Mouse (Mus musculus) liver, adult 2 months (tissue): ENCODE data around the gene Faah. TPM values are rescaled to one million over a fixed set of nuclear protein-coding genes. Genes with fewer than 3 reads are reported as not detected.
A peak's percentile ranks its signal among the peaks of the same experiment; 100 is the strongest.

Experiments used
- DNase-seq: peaks from one replicate; pipeline ENCODE4 v3.0.0-alpha.2; 2011; ENCODE audit warnings: low read depth, low spot score; ENCODE audit errors: extremely low read depth
- H3K27ac ChIP-seq: fragments of 200-500 bp; replicated peaks from 2 replicates; pipeline ENCODE4 v1.5.1; 2012; ENCODE audit warnings: low read depth, mild to moderate bottlenecking, control low read depth, inconsistent platforms, low read length; ENCODE audit not compliant: insufficient read depth
- H3K27me3 ChIP-seq: fragments of 200-500 bp; 2 replicates; pipeline ENCODE4 v1.6.1; 2012; ENCODE audit warnings: mild to moderate bottlenecking, moderate library complexity, low read length, inconsistent platforms; ENCODE audit not compliant: control insufficient read depth, insufficient read depth
- H3K36me3 ChIP-seq: fragments of 200-500 bp; 2 replicates; pipeline ENCODE4 v1.6.1; 2012; ENCODE audit warnings: low read length, inconsistent platforms; ENCODE audit not compliant: control insufficient read depth, insufficient read depth
- H3K4me1 ChIP-seq: fragments of 200-500 bp; 2 replicates; pipeline ENCODE4 v1.6.1; 2011; ENCODE audit warnings: low read length; ENCODE audit not compliant: control insufficient read depth, insufficient read depth
- H3K4me3 ChIP-seq: fragments of 200-500 bp; 2 replicates; pipeline ENCODE4 v1.5.1; 2011; ENCODE audit warnings: low read depth, mild to moderate bottlenecking, control low read depth, low read length, moderate library complexity; ENCODE audit not compliant: insufficient read depth
- H3K79me2 ChIP-seq: fragments of 200-500 bp; 2 replicates; pipeline ENCODE4 v1.6.1; 2012; ENCODE audit warnings: inconsistent platforms, mild to moderate bottlenecking, low read length, moderate library complexity; ENCODE audit not compliant: control insufficient read depth, insufficient read depth
- H3K9ac ChIP-seq: fragments of 200-500 bp; 2 replicates; pipeline ENCODE4 v1.6.1; 2012; ENCODE audit warnings: low read depth, mild to moderate bottlenecking, control low read depth, inconsistent platforms, low read length
- CTCF ChIP-seq: fragments of 200-500 bp; IDR thresholded peaks from 2 replicates; pipeline ENCODE4 v1.5.1; 2011; ENCODE audit warnings: low read depth, low read length, control low read depth
- POLR2A ChIP-seq: fragments of 200-500 bp; IDR thresholded peaks from 2 replicates; pipeline ENCODE4 v1.6.1; 2011; ENCODE audit warnings: low read length, control low read depth; ENCODE audit not compliant: insufficient read depth; ENCODE audit errors: extremely low read depth
- whole genome bisulfite sequencing: fragments of 180-500 bp; shearing (Covaris S2); methylation state at CpG from one replicate; pipeline ENCODE4 v1.1.7; 2018; 5-methylcytosine and 5-hydroxymethylcytosine counted together
- polyA plus RNA-seq: library from polyadenylated mRNA; depleted of rRNA; stranded (reverse); fragments of >200 nt; gene quantifications from 2 replicates; pipeline ENCODE4 v1.2.3, GENCODE M21; 2012
- total RNA-seq: library from RNA; depleted of rRNA; stranded (reverse); fragments of >200 nt; gene quantifications from 2 replicates; pipeline ENCODE4 v1.2.3, GENCODE M21; 2014

Gene Faah
- total and polyA plus RNA-seq, 2 experiments, result 55.9 to 125 TPM

DNA sequence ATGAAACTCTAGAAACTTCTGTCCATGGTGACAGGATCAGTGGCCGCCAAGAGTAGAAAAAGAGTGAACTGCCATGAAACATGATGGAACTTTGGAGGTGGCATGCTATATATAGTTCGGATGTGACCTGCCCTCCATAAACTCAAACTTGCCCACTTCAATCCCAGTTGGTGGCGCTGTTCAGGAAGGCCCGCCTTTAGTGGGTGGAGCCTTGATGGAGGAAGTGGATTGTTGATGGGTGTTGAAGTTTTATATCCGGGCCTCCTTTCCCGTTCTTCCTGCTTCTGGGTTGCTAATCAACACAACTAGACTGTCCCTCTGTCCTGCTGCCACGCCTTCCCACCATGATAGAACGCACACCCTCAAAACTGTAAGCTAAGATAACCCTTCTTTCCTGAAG, 32.8 kb downstream of the Faah start:
- Histone ChIP-seq H3K9ac (no peak overlapping the region), H3K27ac (no peak overlapping the region), H3K36me3 (no peaks in the 10 kb centered on the region), H3K4me3 (no peak overlapping the region), H3K27me3 (0 out of 2 replicates have a peak, but pooled peaks cover 3% of the 10 kb centered on the region), H3K79me2 (no peaks in the 10 kb centered on the region), H3K4me1 (no peaks in the 10 kb centered on the region)
- TF ChIP-seq POLR2A, result no peak
- TF ChIP-seq CTCF, result 0 out of 2 replicates have a peak, but pooled peaks have one; percentile 7
- peak; percentile 34 for DNase-seq
- 50% methylated on average over 8 of the region's 8 CpGs for WGBS

DNA sequence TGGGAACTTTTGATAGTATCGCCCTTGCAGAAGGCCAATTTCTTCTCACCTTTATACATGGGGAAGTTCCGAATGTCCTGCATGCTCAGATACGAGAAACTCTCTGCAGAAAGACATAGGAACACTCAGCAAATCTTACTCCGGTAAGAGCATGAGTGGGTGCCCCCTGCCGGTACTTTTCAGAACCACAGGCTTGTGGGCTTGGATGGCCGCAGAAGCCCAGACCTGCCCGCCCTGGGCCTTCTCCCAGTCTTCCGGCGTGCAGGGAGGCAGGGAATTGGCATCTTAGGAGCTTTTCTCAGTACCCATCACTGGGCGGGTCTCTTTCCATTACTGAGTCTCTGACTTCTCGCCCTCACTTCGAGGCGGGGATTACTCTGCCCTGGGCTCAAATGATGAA, 33.6 kb downstream of the Faah start:
- Histone ChIP-seq H3K79me2 (no peaks in the 10 kb centered on the region), H3K4me1 (no peaks in the 10 kb centered on the region), H3K27ac (no peak overlapping the region), H3K36me3 (no peaks in the 10 kb centered on the region), H3K9ac (no peak overlapping the region), H3K4me3 (no peak overlapping the region), H3K27me3 (0 out of 2 replicates have a peak, but pooled peaks cover 6% of the 10 kb centered on the region)
- TF ChIP-seq CTCF, result peak; percentile 76
- no peak for TF ChIP-seq POLR2A
- WGBS, result 5% methylated on average over 13 of the region's 13 CpGs
- peak; percentile 57 for DNase-seq

DNA sequence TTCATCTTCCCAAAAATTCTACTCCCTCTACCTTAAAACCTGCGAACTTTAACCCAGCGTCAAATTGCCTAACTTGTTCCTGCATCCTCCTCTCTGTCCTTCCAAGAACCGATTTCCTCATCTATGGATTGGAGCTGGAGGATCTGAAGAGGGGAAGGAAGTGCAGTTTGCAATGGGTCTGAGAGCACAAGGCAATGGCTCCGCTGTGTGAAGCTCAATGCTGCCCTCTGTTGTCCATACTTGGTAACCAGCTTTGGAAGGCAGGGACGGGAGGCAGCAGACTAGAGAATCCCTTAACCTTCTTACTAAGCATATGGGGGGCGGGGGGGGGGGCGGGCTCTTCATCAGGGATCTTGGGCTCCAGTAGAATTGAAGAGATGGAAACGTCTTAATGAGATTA, 37.0 kb downstream of the Faah start:
- H3K4me3 ChIP-seq, result no peak overlapping the region
- WGBS, result under 1% methylated on average over 8 of the region's 8 CpGs
- no peak overlapping the region for H3K27ac ChIP-seq
- H3K79me2 ChIP-seq, result no peaks in the 10 kb centered on the region
- peak; percentile 46 for DNase-seq
- H3K4me1 ChIP-seq, result no peaks in the 10 kb centered on the region
- H3K27me3 ChIP-seq, result 0 out of 2 replicates have a peak, but pooled peaks cover 6% of the 10 kb centered on the region
- TF ChIP-seq CTCF (peak; percentile 90), POLR2A (no peak)
- H3K9ac ChIP-seq, result no peak overlapping the region
- no peaks in the 10 kb centered on the region for H3K36me3 ChIP-seq

DNA sequence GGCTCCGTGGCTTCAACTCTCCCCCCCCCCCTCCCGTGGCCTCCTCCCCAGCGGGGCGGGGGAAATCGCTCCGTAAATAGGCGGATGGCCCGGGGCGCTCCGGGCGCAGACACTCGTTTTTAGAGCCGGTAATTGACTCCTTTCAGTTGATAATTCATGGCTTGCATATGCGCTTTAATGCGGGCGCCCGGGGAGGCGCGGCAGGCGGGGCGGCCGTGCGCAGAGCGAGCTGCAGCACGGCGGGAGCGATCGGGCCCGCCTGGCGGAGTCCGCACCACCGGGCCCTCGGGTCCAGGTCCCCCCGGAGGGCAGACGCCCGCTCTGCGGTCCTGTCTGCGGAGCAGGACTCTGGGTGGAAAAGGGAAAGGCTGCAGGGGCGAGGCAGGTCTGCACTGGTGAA, 38.3 kb downstream of the Faah start:
- no peak for TF ChIP-seq POLR2A
- TF ChIP-seq CTCF, result no peak
- no peak overlapping the region for H3K9ac ChIP-seq
- H3K4me3 ChIP-seq, result no peak overlapping the region
- no peak overlapping the region for H3K27ac ChIP-seq
- H3K36me3 ChIP-seq, result no peaks in the 10 kb centered on the region
- H3K27me3 ChIP-seq, result peaks cover 6% of the 10 kb centered on the region; the same call in 1 of the 2 replicates
- no peaks in the 10 kb centered on the region for H3K4me1 ChIP-seq
- H3K79me2 ChIP-seq, result no peaks in the 10 kb centered on the region
- WGBS, result 6% methylated on average over 37 of the region's 39 CpGs
- DNase-seq, result no peak

DNA sequence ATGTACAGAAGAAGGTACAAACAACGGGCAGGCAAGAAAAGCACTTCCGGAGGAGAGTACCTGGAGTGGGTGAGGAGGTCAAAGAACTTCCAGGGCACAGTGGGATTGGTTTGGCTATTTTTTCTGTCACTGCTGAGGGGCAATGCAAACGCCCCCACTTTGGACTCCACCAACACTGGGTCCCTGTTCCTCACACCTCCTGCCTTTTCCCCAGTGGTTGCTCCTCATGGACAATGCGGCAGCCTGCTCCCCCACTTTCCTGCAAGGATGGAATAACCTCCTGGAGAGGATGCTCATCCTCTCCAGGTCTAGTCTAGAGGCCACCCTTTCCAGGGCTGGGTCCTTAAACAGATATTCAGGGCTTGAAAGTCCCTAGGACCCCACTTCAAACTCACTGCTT, 38.8 kb downstream of the Faah start:
- Histone ChIP-seq H3K9ac (no peak overlapping the region), H3K36me3 (no peaks in the 10 kb centered on the region), H3K4me3 (no peak overlapping the region), H3K27ac (no peak overlapping the region), H3K4me1 (no peaks in the 10 kb centered on the region), H3K27me3 (peaks cover 6% of the 10 kb centered on the region; the same call in 1 of the 2 replicates), H3K79me2 (no peaks in the 10 kb centered on the region)
- TF ChIP-seq POLR2A (no peak), CTCF (no peak)
- WGBS, result 48% methylated on average over 4 of the region's 4 CpGs
- no peak for DNase-seq

DNA sequence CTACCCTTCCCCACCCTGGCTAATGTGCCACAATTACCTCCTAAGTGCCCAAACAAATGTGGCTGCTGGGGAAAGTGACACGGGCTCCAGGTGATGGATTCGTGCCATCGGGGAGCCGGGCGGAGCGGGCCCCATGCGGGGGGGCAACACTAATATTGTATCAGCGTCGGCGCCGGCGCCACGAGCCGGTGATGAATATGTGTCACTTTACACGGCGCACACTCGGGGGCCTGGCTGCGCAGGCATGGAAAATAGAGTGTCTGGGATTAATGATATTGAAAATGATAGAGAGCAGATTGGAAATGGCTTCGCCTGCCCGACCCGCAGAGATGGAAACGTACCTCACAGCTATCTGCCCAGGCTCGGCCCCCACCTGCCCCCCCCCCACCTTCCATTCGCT, 45.2 kb downstream of the Faah start:
- Histone ChIP-seq H3K79me2 (no peaks in the 10 kb centered on the region), H3K4me1 (no peaks in the 10 kb centered on the region), H3K27me3 (no peaks in the 10 kb centered on the region; the same call in 1 of the 2 replicates), H3K4me3 (no peak overlapping the region), H3K36me3 (no peaks in the 10 kb centered on the region), H3K27ac (no peak overlapping the region), H3K9ac (no peak overlapping the region)
- DNase-seq, result no peak
- TF ChIP-seq CTCF, result no peak
- TF ChIP-seq POLR2A, result no peak
- WGBS, result 62% methylated on average over 24 of the region's 24 CpGs
